Mouse (Mus musculus): ENCODE results near the gene Ttll5.

The Ttll5 gene

GRCm38 (mm10) chr12:85839371-85840000 is 15.0 kb downstream of the Ttll5 start:
- no peak for DNase-seq (ENCODE audit: low read depth, low spot score)

- no peak for DNase-seq (ENCODE audit: low read depth, low spot score)
These were observed 23.9 kb downstream of the Ttll5 start for GRCm38 (mm10) chr12:85848164-85848958.

- no peak for DNase-seq (ENCODE audit: low read depth, low spot score)
These were observed 26.2 kb downstream of the Ttll5 start for GRCm38 (mm10) chr12:85850661-85851060.

- no peak for DNase-seq (ENCODE audit: low read depth, low spot score)
These were observed 29.4 kb downstream of the Ttll5 start for GRCm38 (mm10) chr12:85853836-85854235.

- no peak for DNase-seq (ENCODE audit: low read depth, low spot score)
These were observed 29.8 kb downstream of the Ttll5 start for GRCm38 (mm10) chr12:85854271-85854670.

- no peak for DNase-seq (ENCODE audit: low read depth, low spot score)
These were observed 32.8 kb downstream of the Ttll5 start for GRCm38 (mm10) chr12:85857300-85857699.

- no peak for DNase-seq (ENCODE audit: low read depth, low spot score)
These were observed 34.7 kb downstream of the Ttll5 start for GRCm38 (mm10) chr12:85859111-85859510.

- no peak for DNase-seq (ENCODE audit: low read depth, low spot score)
These were observed 35.2 kb downstream of the Ttll5 start for GRCm38 (mm10) chr12:85859511-85860189.

GRCm38 (mm10) chr12:85862514-85862913 is 38.1 kb downstream of the Ttll5 start:
- DNase-seq (ENCODE audit: low read depth, low spot score): no peak

- DNase-seq (ENCODE audit: low read depth, low spot score): no peak
These were observed 41.1 kb downstream of the Ttll5 start for GRCm38 (mm10) chr12:85865526-85865925.

- DNase-seq (ENCODE audit: low read depth, low spot score): no peak
These were observed 42.2 kb downstream of the Ttll5 start for GRCm38 (mm10) chr12:85866624-85867023.

- no peak for DNase-seq (ENCODE audit: low read depth, low spot score)
These were observed 42.7 kb downstream of the Ttll5 start for GRCm38 (mm10) chr12:85867125-85867524.

- no peak for DNase-seq (ENCODE audit: low read depth, low spot score)
These were observed 45.0 kb downstream of the Ttll5 start for GRCm38 (mm10) chr12:85869423-85869822.

- no peak for DNase-seq (ENCODE audit: low read depth, low spot score)
These were observed 55.3 kb downstream of the Ttll5 start for GRCm38 (mm10) chr12:85879631-85880314.

- no peak for DNase-seq (ENCODE audit: low read depth, low spot score)
These were observed 60.6 kb downstream of the Ttll5 start for GRCm38 (mm10) chr12:85885024-85885423.

- no peak for DNase-seq (ENCODE audit: low read depth, low spot score)
These were observed 65.6 kb downstream of the Ttll5 start for GRCm38 (mm10) chr12:85890054-85890453.

GRCm38 (mm10) chr12:85903986-85904385 is 79.5 kb downstream of the Ttll5 start:
- DNase-seq (ENCODE audit: low read depth, low spot score): no peak

- DNase-seq (ENCODE audit: low read depth, low spot score): no peak
These were observed 81.2 kb downstream of the Ttll5 start for GRCm38 (mm10) chr12:85905666-85906065.

GRCm38 (mm10) chr12:85907896-85908295 is 83.4 kb downstream of the Ttll5 start:
- DNase-seq (ENCODE audit: low read depth, low spot score): no peak

- DNase-seq (ENCODE audit: low read depth, low spot score): no peak
These were observed 86.4 kb downstream of the Ttll5 start for GRCm38 (mm10) chr12:85910811-85911210.

- no peak for DNase-seq (ENCODE audit: low read depth, low spot score)
These were observed 88.4 kb downstream of the Ttll5 start for GRCm38 (mm10) chr12:85912712-85913504.
